Mouse (Mus musculus) heart, postnatal 0 days (tissue): ENCODE data around the gene Mrpl24.

ENCODE experiments used
- CTCF ChIP-seq: IDR thresholded peaks from 2 replicates; pipeline ENCODE4 v1.5.1; 2016; ENCODE audit warnings: antibody characterized with exemption, control low read depth, low read depth
- EP300 ChIP-seq: IDR thresholded peaks from 2 replicates; pipeline ENCODE4 v1.6.1; 2016; ENCODE audit warnings: antibody characterized with exemption, low read depth

DNA sequence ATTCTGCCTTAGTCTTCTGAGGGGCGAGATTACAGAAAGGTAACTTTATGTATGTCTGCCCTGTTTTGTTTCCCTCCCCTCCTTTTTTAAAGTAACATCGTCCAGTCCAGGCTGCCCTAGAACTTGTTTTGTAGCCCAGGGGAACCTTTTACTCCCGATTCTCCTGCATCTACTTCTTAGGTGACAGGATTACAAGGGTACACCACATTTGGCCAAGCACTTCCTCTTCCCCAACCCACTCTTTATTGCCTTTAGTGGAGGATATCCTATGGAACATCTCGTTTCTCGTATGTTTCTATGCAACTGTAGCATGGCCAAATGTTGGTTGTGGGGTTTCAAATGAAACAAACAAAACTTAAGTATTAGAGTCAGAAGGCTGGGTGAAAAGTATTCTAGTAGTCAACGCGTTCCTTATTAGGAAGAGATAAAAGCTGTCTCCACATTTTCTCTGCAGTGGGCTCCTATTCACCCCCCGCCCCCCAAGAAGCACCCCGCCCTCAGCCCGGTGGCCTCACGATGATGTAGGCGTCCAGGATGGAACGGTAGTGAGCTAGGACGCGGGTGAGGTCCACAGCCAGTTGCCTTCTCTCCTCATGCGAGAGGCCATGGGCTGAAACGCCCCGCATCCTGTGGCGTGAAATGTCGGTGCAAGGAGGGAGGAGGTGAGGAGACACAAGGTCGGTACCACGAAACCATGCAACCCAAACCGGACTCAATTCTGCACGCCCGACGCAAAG, 10.2 kb downstream of the Mrpl24 start:
- no peak for TF ChIP-seq EP300
- no peak for TF ChIP-seq CTCF
